Mouse (Mus musculus) myocyte (in vitro differentiated cells): ENCODE data around the gene Mcu.

ENCODE experiments used
- CEBPB ChIP-seq: IDR thresholded peaks from 2 replicates; pipeline ENCODE4 v1.6.1; 2011; ENCODE audit warnings: mild to moderate bottlenecking, moderate library complexity; ENCODE audit not compliant: poor library complexity, insufficient read depth, severe bottlenecking
- E2F4 ChIP-seq: IDR thresholded peaks from one replicate; pipeline ENCODE4 v1.6.1; 2011; ENCODE audit warnings: mild to moderate bottlenecking, control low read depth, moderate library complexity; ENCODE audit not compliant: insufficient read depth
- MAX ChIP-seq: IDR thresholded peaks from one replicate; pipeline ENCODE4 v1.6.1; 2011; ENCODE audit warnings: low read depth, mild to moderate bottlenecking, control low read depth
- MYOD1 ChIP-seq, 3 experiments: IDR thresholded peaks; one replicate each; pipeline ENCODE4 v1.6.1; 2011; ENCODE audit warnings: control low read depth in 2 of 3, low read depth in 2 of 3, mild to moderate bottlenecking in 2 of 3, moderate library complexity in 1 of 3; ENCODE audit not compliant: insufficient read length in 2 of 3, control insufficient read depth in 1 of 3
- MYOG ChIP-seq, 3 experiments: IDR thresholded peaks; one replicate each; pipeline ENCODE4 v1.6.1; 2011; ENCODE audit warnings: control low read depth in 2 of 3, low read depth in 2 of 3, mild to moderate bottlenecking in 2 of 3; ENCODE audit not compliant: insufficient read length in 2 of 3, control insufficient read depth in 1 of 3, insufficient read depth in 1 of 3
- POLR2A ChIP-seq: IDR thresholded peaks from one replicate; pipeline ENCODE4 v1.6.1; 2011; ENCODE audit warnings: low read depth, mild to moderate bottlenecking, control low read depth, moderate library complexity; ENCODE audit not compliant: insufficient read length
- POLR2AphosphoS2 ChIP-seq: IDR thresholded peaks from one replicate; pipeline ENCODE4 v1.6.1; 2011; ENCODE audit warnings: low read depth, control low read depth; ENCODE audit not compliant: insufficient read length
- REST ChIP-seq: IDR thresholded peaks from one replicate; pipeline ENCODE4 v1.6.1; 2011; ENCODE audit warnings: mild to moderate bottlenecking, control low read depth, moderate library complexity; ENCODE audit not compliant: insufficient read depth, insufficient read length
- TCF12 ChIP-seq: IDR thresholded peaks from one replicate; pipeline ENCODE4 v1.6.1; 2011; ENCODE audit warnings: mild to moderate bottlenecking, control low read depth; ENCODE audit not compliant: poor library complexity, insufficient read depth, severe bottlenecking
- USF1 ChIP-seq: IDR thresholded peaks from one replicate; pipeline ENCODE4 v1.6.1; 2011; ENCODE audit warnings: low read depth, mild to moderate bottlenecking, control low read depth, moderate library complexity

GRCm38 (mm10) chr10:59440177-59440576, 176.3 kb downstream of the Mcu start:
- no peak for TF ChIP-seq USF1
- TF ChIP-seq POLR2A, result no peak
- no peak for TF ChIP-seq TCF12
- TF ChIP-seq E2F4, result no peak
- TF ChIP-seq CEBPB, result no peak
- TF ChIP-seq MYOD1 (IDR thresholded peaks at IDR 0.05; ENCODE audit: control insufficient read depth in 1 of 3, insufficient read length in 2 of 3, low read depth in 2 of 3), result no peak
- TF ChIP-seq REST, result no peak
- TF ChIP-seq MAX, result no peak
- TF ChIP-seq POLR2AphosphoS2, result no peak
- TF ChIP-seq MYOG (IDR thresholded peaks at IDR 0.05; ENCODE audit: control insufficient read depth in 1 of 3, insufficient read depth in 1 of 3, insufficient read length in 2 of 3, low read depth in 2 of 3), result no peak
